Mouse (Mus musculus): Measurements from ENCODE around the gene Atcay. TPM values are rescaled to one million over a fixed set of nuclear protein-coding genes. Genes with fewer than 3 reads are reported as not detected.

Gene Atcay
- polyA plus RNA-seq (2015; fragmentation: Nextera tagmentation; extraction: Ambion mirVana) = 96.8 and 102 TPM in 2 replicates

GRCm38 (mm10) chr10:81230438-81231332 is at the start of gene Atcay:
Gene Atcay, minus strand, starts transcription at chr10:81230833.
- H3K4me1 ChIP-seq (ENCODE audit: control insufficient read depth, insufficient read depth, low read length) = peaks cover 34% of the 10 kb centered on the region
- H3K4me3 ChIP-seq (ENCODE audit: low read depth, low read length) = peak within 1 kb of the TSS; percentile 60
- H3K9me3 ChIP-seq (replicated peaks; ENCODE audit: control insufficient read depth, low read length, poor library complexity, severe bottlenecking) = no peaks in the 10 kb centered on the region
- H3K4me2 ChIP-seq (ENCODE audit: low read length) = peak within 1 kb of the TSS; percentile 61
- H3K9ac ChIP-seq (ENCODE audit: low read depth, low read length) = peak within 1 kb of the TSS; percentile 88
- WGBS = 4% methylated on average over 27 of the region's 27 CpGs
- H3K27me3 ChIP-seq (ENCODE audit: control insufficient read depth, insufficient read depth, low read depth, low read length) = no peaks in the 10 kb centered on the region
- peak; percentile 92 for ATAC-seq
- peak within 1 kb of the TSS; percentile 90 for H3K27ac ChIP-seq (ENCODE audit: low read length)
- no peaks in the 10 kb centered on the region for H3K36me3 ChIP-seq (ENCODE audit: control insufficient read depth, insufficient read depth, low read length)

DNA sequence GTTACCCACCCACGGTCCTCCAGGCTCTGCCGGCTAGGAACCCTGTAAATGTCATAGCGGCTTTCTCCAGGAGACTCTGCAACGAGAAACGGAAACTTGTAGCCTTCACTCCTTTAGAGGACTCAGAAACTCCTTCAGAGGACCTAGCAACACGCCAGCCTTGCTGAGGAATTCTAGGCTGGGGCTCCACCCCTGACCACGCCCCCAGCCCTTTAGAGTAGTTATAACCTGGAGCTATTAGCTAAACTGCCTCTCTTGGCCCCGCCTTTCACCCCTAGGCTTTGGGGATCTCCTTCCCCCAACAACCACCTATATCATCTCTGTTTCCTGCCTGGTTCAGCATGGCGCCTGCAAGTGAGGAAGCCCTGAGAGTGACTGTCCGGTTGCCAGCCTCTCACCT is 48.9 kb upstream of the Atcay start:
- no peak overlapping the region for H3K4me3 ChIP-seq (ENCODE audit: low read depth, low read length)
- ATAC-seq = no peak
- peaks cover 3% of the 10 kb centered on the region; the same call in 1 of the 2 replicates for H3K27me3 ChIP-seq (ENCODE audit: control insufficient read depth, insufficient read depth, low read depth, low read length)
- 47% methylated on average over 10 of the region's 10 CpGs for WGBS
- no peak overlapping the region for H3K27ac ChIP-seq (ENCODE audit: low read length)
- H3K4me2 ChIP-seq (ENCODE audit: low read length) = no peak overlapping the region
- no peak overlapping the region for H3K9ac ChIP-seq (ENCODE audit: low read depth, low read length)
- no peaks in the 10 kb centered on the region for H3K36me3 ChIP-seq (ENCODE audit: control insufficient read depth, insufficient read depth, low read length)
- H3K9me3 ChIP-seq (replicated peaks; ENCODE audit: control insufficient read depth, low read length, poor library complexity, severe bottlenecking) = no peaks in the 10 kb centered on the region
- H3K4me1 ChIP-seq (ENCODE audit: control insufficient read depth, insufficient read depth, low read length) = no peaks in the 10 kb centered on the region

DNA sequence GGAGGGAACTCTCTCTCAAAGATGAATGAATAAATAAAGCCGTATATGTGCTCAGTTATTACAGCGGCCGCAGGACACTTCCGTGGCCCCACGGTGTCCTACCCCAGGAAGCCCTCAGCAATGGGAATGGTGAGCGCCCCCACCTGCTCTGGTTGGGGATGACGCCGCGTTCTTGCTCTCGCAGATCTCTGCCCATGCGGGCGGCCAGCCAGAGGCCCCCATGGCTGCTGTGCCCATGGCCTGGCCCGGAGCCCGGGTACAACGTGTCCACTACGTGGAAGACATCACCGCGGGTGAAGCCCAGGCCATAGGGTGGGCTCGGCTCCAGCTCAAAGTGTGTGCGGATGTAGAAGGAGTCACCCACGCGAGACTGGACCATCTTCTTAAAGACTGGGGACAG is 47.0 kb upstream of the Atcay start:
- Histone ChIP-seq H3K36me3 (ENCODE audit: control insufficient read depth, insufficient read depth, low read length) (peaks cover 3% of the 10 kb centered on the region), H3K4me2 (ENCODE audit: low read length) (no peak overlapping the region), H3K4me3 (ENCODE audit: low read depth, low read length) (no peak overlapping the region), H3K9ac (ENCODE audit: low read depth, low read length) (no peak overlapping the region), H3K27me3 (ENCODE audit: control insufficient read depth, insufficient read depth, low read depth, low read length) (no peaks in the 10 kb centered on the region), H3K9me3 (replicated peaks; ENCODE audit: control insufficient read depth, low read length, poor library complexity, severe bottlenecking) (no peaks in the 10 kb centered on the region), H3K27ac (ENCODE audit: low read length) (no peak overlapping the region), H3K4me1 (ENCODE audit: control insufficient read depth, insufficient read depth, low read length) (no peaks in the 10 kb centered on the region)
- no peak for ATAC-seq
- 79% methylated on average over 22 of the region's 22 CpGs for WGBS

GRCm38 (mm10) chr10:81273842-81274241 is 43.2 kb upstream of the Atcay start:
- no peak overlapping the region for H3K4me2 ChIP-seq (ENCODE audit: low read length)
- no peaks in the 10 kb centered on the region for H3K9me3 ChIP-seq (replicated peaks; ENCODE audit: control insufficient read depth, low read length, poor library complexity, severe bottlenecking)
- peaks cover 10% of the 10 kb centered on the region for H3K36me3 ChIP-seq (ENCODE audit: control insufficient read depth, insufficient read depth, low read length)
- no peak overlapping the region for H3K9ac ChIP-seq (ENCODE audit: low read depth, low read length)
- no peak for ATAC-seq
- 94% methylated on average over 19 of the region's 19 CpGs for WGBS
- H3K27ac ChIP-seq (ENCODE audit: low read length) = no peak overlapping the region
- H3K4me1 ChIP-seq (ENCODE audit: control insufficient read depth, insufficient read depth, low read length) = peaks cover 1% of the 10 kb centered on the region
- H3K27me3 ChIP-seq (ENCODE audit: control insufficient read depth, insufficient read depth, low read depth, low read length) = no peaks in the 10 kb centered on the region
- H3K4me3 ChIP-seq (ENCODE audit: low read depth, low read length) = no peak overlapping the region

GRCm38 (mm10) chr10:81272356-81272755 is 41.7 kb upstream of the Atcay start:
- no peak overlapping the region for H3K4me3 ChIP-seq (ENCODE audit: low read depth, low read length)
- no peak overlapping the region for H3K9ac ChIP-seq (ENCODE audit: low read depth, low read length)
- 94% methylated on average over 21 of the region's 21 CpGs for WGBS

GRCm38 (mm10) chr10:81268643-81269412 is 38.2 kb upstream of the Atcay start:
- no peak for ATAC-seq
- H3K4me2 ChIP-seq (ENCODE audit: low read length) = peak overlapping the region; percentile 86
- H3K9me3 ChIP-seq (replicated peaks; ENCODE audit: control insufficient read depth, low read length, poor library complexity, severe bottlenecking) = no peaks in the 10 kb centered on the region
- no peaks in the 10 kb centered on the region for H3K27me3 ChIP-seq (ENCODE audit: control insufficient read depth, insufficient read depth, low read depth, low read length)
- peak overlapping the region; percentile 68 for H3K4me3 ChIP-seq (ENCODE audit: low read depth, low read length)
- H3K9ac ChIP-seq (ENCODE audit: low read depth, low read length) = peak overlapping the region; percentile 83
- peaks cover 14% of the 10 kb centered on the region for H3K4me1 ChIP-seq (ENCODE audit: control insufficient read depth, insufficient read depth, low read length)
- H3K27ac ChIP-seq (ENCODE audit: low read length) = no peak overlapping the region
- peaks cover 14% of the 10 kb centered on the region for H3K36me3 ChIP-seq (ENCODE audit: control insufficient read depth, insufficient read depth, low read length)
- 76% methylated on average over 15 of the region's 16 CpGs for WGBS

More at GRCm38 (mm10) chr10:81272356-81272755, 41.7 kb upstream of the Atcay start:
- Histone ChIP-seq H3K27ac (ENCODE audit: low read length) (no peak overlapping the region), H3K27me3 (ENCODE audit: control insufficient read depth, insufficient read depth, low read depth, low read length) (no peaks in the 10 kb centered on the region), H3K36me3 (ENCODE audit: control insufficient read depth, insufficient read depth, low read length) (peaks cover 10% of the 10 kb centered on the region), H3K4me1 (ENCODE audit: control insufficient read depth, insufficient read depth, low read length) (peaks cover 8% of the 10 kb centered on the region), H3K9me3 (replicated peaks; ENCODE audit: control insufficient read depth, low read length, poor library complexity, severe bottlenecking) (no peaks in the 10 kb centered on the region), H3K4me2 (ENCODE audit: low read length) (no peak overlapping the region)
- no peak for ATAC-seq

DNA sequence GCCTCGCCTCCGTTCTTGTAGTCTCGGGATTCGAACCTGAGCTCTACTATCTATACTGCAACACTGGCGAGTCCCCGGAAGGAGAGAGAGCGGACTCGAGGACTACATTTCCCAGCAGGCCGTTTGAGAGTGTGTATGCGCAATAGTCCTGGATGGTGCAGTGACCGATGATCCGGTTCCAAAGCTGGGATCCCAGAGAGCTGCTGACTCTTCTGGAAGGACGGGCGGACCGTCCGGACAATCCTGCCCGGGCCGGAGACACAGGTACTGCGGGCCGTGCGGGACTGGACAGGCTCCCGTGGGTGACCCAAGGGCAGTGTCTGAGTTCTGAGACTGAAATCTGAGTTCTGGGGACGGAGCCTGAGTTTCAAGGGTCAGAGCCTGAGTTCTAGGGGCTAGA is 37.4 kb upstream of the Atcay start:
- ATAC-seq = peak; percentile 44
- no peak overlapping the region for H3K27ac ChIP-seq (ENCODE audit: low read length)
- peak overlapping the region; percentile 86 for H3K4me2 ChIP-seq (ENCODE audit: low read length)
- 3% methylated on average over 23 of the region's 23 CpGs for WGBS
- H3K4me3 ChIP-seq (ENCODE audit: low read depth, low read length) = peak overlapping the region; percentile 68
- H3K4me1 ChIP-seq (ENCODE audit: control insufficient read depth, insufficient read depth, low read length) = peaks cover 14% of the 10 kb centered on the region
- H3K9ac ChIP-seq (ENCODE audit: low read depth, low read length) = peak overlapping the region; percentile 83
- H3K27me3 ChIP-seq (ENCODE audit: control insufficient read depth, insufficient read depth, low read depth, low read length) = no peaks in the 10 kb centered on the region
- peaks cover 12% of the 10 kb centered on the region; the same call in 1 of the 2 replicates for H3K36me3 ChIP-seq (ENCODE audit: control insufficient read depth, insufficient read depth, low read length)
- H3K9me3 ChIP-seq (replicated peaks; ENCODE audit: control insufficient read depth, low read length, poor library complexity, severe bottlenecking) = no peaks in the 10 kb centered on the region

DNA sequence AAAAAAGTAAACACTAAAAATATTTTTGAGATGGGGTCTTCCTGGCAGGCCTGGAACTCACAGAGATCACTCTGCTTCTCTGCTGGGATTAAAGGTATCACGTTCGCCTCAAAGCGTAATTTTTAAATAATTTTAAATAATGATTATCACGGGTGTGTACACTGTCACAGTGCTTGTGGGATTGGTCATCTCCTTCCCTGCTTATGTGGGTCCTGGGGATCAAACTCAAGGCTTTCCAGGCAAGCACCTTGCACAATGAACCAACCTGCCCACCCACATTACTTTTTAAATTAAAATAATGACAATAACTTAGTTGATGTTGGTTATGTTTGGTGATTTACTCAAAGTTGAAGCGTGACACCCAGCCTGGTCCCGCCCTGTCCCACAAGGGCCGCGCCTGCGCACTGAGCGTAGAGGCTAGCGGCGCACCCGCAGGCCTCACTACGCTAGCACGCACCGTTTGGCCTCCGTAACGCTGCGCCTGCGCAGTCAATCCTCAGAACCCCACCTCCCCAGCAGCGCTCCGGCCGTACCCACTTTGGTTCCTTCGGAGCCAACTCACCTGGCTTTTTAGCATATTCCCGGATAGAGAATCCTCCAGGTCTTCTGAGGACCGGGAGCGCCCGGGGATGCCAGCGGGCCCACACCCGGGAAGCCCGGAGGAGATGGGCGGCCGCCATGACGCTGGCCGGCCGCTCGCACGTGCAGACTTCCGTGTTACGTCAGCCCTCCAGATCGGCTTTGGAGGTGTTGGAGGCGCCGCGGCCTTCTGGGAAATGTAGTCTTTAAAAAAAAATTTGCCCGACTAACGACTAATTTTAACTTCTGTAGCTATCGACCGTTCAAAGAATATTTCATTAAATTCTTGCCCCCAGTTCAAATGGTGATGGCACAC is 35.8 kb upstream of the Atcay start, which contains the start of the genes Mrpl54 and Apba3:
Mrpl54 (minus strand) TSS at position 724 of the 895 bp plus-strand sequence.
Apba3 (plus strand) TSS at position 750 of the 895 bp plus-strand sequence.
- H3K4me2 ChIP-seq (ENCODE audit: low read length) = peak within 1 kb of the TSS; percentile 67
- peak within 1 kb of the TSS; percentile 68 for H3K4me3 ChIP-seq (ENCODE audit: low read depth, low read length)
- H3K9ac ChIP-seq (ENCODE audit: low read depth, low read length) = peak within 1 kb of the TSS; percentile 84
- H3K4me1 ChIP-seq (ENCODE audit: control insufficient read depth, insufficient read depth, low read length) = peaks cover 14% of the 10 kb centered on the region
- ATAC-seq = peak; percentile 90
- H3K27me3 ChIP-seq (ENCODE audit: control insufficient read depth, insufficient read depth, low read depth, low read length) = no peaks in the 10 kb centered on the region
- H3K36me3 ChIP-seq (ENCODE audit: control insufficient read depth, insufficient read depth, low read length) = peaks cover 6% of the 10 kb centered on the region; the same call in 1 of the 2 replicates
- H3K27ac ChIP-seq (ENCODE audit: low read length) = peak within 1 kb of the TSS; percentile 88
- no peaks in the 10 kb centered on the region for H3K9me3 ChIP-seq (replicated peaks; ENCODE audit: control insufficient read depth, low read length, poor library complexity, severe bottlenecking)
- WGBS = under 1% methylated on average over 48 of the region's 48 CpGs

All from midbrain, embryonic 16.5 days (tissue).